Mouse (Mus musculus): Measurements from ENCODE around the gene Pold1. TPM values are rescaled to one million over a fixed set of nuclear protein-coding genes. Genes with fewer than 3 reads are reported as not detected.

The Pold1 gene
- total and polyA plus RNA-seq, 2 experiments, result 2.4 to 6.5 TPM

GRCm38 (mm10) chr7:44497361-44498055, 51.1 kb downstream of the Pold1 start:
- Histone ChIP-seq H3K4me1 (ENCODE audit: control insufficient read depth, insufficient read depth, low read length) (peaks cover 25% of the 10 kb centered on the region), H3K27ac (replicated peaks; ENCODE audit: insufficient read depth, low read depth, low read length) (peak overlapping the region; percentile 72), H3K79me2 (ENCODE audit: control insufficient read depth, insufficient read depth, low read length) (peaks cover 8% of the 10 kb centered on the region; the same call in 1 of the 2 replicates), H3K9ac (ENCODE audit: low read depth, low read length) (no peak overlapping the region), H3K27me3 (ENCODE audit: control insufficient read depth, insufficient read depth, low read length) (no peaks in the 10 kb centered on the region), H3K36me3 (ENCODE audit: control insufficient read depth, insufficient read depth, low read length) (no peaks in the 10 kb centered on the region), H3K4me3 (ENCODE audit: insufficient read depth, low read depth, low read length) (no peak overlapping the region)
- TF ChIP-seq POLR2A (IDR thresholded peaks at IDR 0.05; ENCODE audit: extremely low read depth, insufficient read depth, low read length), result no peak
- no peak for TF ChIP-seq CTCF (IDR thresholded peaks at IDR 0.05; ENCODE audit: low read depth, low read length)
- WGBS, result 27% methylated on average over 10 of the region's 10 CpGs
- DNase-seq (ENCODE audit: extremely low read depth, low read depth, low spot score), result peak; percentile 97

GRCm38 (mm10) chr7:44496771-44497109, 51.9 kb downstream of the Pold1 start:
- H3K9ac ChIP-seq (ENCODE audit: low read depth, low read length), result peak overlapping the region; percentile 45
- H3K36me3 ChIP-seq (ENCODE audit: control insufficient read depth, insufficient read depth, low read length), result no peaks in the 10 kb centered on the region
- TF ChIP-seq POLR2A (IDR thresholded peaks at IDR 0.05; ENCODE audit: extremely low read depth, insufficient read depth, low read length) (no peak), CTCF (IDR thresholded peaks at IDR 0.05; ENCODE audit: low read depth, low read length) (no peak)
- H3K27me3 ChIP-seq (ENCODE audit: control insufficient read depth, insufficient read depth, low read length), result no peaks in the 10 kb centered on the region
- peak overlapping the region; percentile 25 for H3K27ac ChIP-seq (replicated peaks; ENCODE audit: insufficient read depth, low read depth, low read length)
- H3K79me2 ChIP-seq (ENCODE audit: control insufficient read depth, insufficient read depth, low read length), result peaks cover 8% of the 10 kb centered on the region; the same call in 1 of the 2 replicates
- H3K4me1 ChIP-seq (ENCODE audit: control insufficient read depth, insufficient read depth, low read length), result peaks cover 25% of the 10 kb centered on the region
- H3K4me3 ChIP-seq (ENCODE audit: insufficient read depth, low read depth, low read length), result peak overlapping the region; percentile 67
- 2% methylated on average over 26 of the region's 26 CpGs for WGBS
- no peak for DNase-seq (ENCODE audit: extremely low read depth, low read depth, low spot score)

GRCm38 (mm10) chr7:44495992-44496770, 52.5 kb downstream of the Pold1 start, which contains the start of the genes Emc10 and Fam71e1:
TSS of gene Emc10 (minus strand) at chr7:44496529.
TSS of gene Fam71e1 (plus strand) at chr7:44496581.
- no peaks in the 10 kb centered on the region for H3K36me3 ChIP-seq (ENCODE audit: control insufficient read depth, insufficient read depth, low read length)
- under 1% methylated on average over 58 of the region's 58 CpGs for WGBS
- peak within 1 kb of the TSS; percentile 73 for H3K9ac ChIP-seq (ENCODE audit: low read depth, low read length)
- peaks cover 8% of the 10 kb centered on the region; the same call in 1 of the 2 replicates for H3K79me2 ChIP-seq (ENCODE audit: control insufficient read depth, insufficient read depth, low read length)
- peak within 1 kb of the TSS; percentile 77 for H3K27ac ChIP-seq (replicated peaks; ENCODE audit: insufficient read depth, low read depth, low read length)
- TF ChIP-seq CTCF (IDR thresholded peaks at IDR 0.05; ENCODE audit: low read depth, low read length) (no peak), POLR2A (IDR thresholded peaks at IDR 0.05; ENCODE audit: extremely low read depth, insufficient read depth, low read length) (peak; percentile 33; the same call in 1 of the 2 replicates)
- peak within 1 kb of the TSS; percentile 67 for H3K4me3 ChIP-seq (ENCODE audit: insufficient read depth, low read depth, low read length)
- DNase-seq (ENCODE audit: extremely low read depth, low read depth, low spot score), result peak; percentile 91
- H3K27me3 ChIP-seq (ENCODE audit: control insufficient read depth, insufficient read depth, low read length), result no peaks in the 10 kb centered on the region
- peaks cover 25% of the 10 kb centered on the region for H3K4me1 ChIP-seq (ENCODE audit: control insufficient read depth, insufficient read depth, low read length)

GRCm38 (mm10) chr7:44495086-44495485, 53.6 kb downstream of the Pold1 start:
- no peak overlapping the region for H3K4me3 ChIP-seq (ENCODE audit: insufficient read depth, low read depth, low read length)
- no peak overlapping the region for H3K27ac ChIP-seq (replicated peaks; ENCODE audit: insufficient read depth, low read depth, low read length)
- TF ChIP-seq CTCF (IDR thresholded peaks at IDR 0.05; ENCODE audit: low read depth, low read length), result no peak
- H3K79me2 ChIP-seq (ENCODE audit: control insufficient read depth, insufficient read depth, low read length), result peaks cover 8% of the 10 kb centered on the region; the same call in 1 of the 2 replicates
- H3K27me3 ChIP-seq (ENCODE audit: control insufficient read depth, insufficient read depth, low read length), result no peaks in the 10 kb centered on the region
- H3K36me3 ChIP-seq (ENCODE audit: control insufficient read depth, insufficient read depth, low read length), result no peaks in the 10 kb centered on the region
- H3K4me1 ChIP-seq (ENCODE audit: control insufficient read depth, insufficient read depth, low read length), result peaks cover 25% of the 10 kb centered on the region
- 65% methylated on average over 7 of the region's 7 CpGs for WGBS
- H3K9ac ChIP-seq (ENCODE audit: low read depth, low read length), result no peak overlapping the region
- DNase-seq (ENCODE audit: extremely low read depth, low read depth, low spot score), result no peak

- WGBS, result 96% methylated on average over 12 of the region's 12 CpGs
- Histone ChIP-seq H3K36me3 (ENCODE audit: control insufficient read depth, insufficient read depth, low read length) (no peaks in the 10 kb centered on the region), H3K27me3 (ENCODE audit: control insufficient read depth, insufficient read depth, low read length) (no peaks in the 10 kb centered on the region), H3K9ac (ENCODE audit: low read depth, low read length) (no peak overlapping the region), H3K79me2 (ENCODE audit: control insufficient read depth, insufficient read depth, low read length) (peaks cover 8% of the 10 kb centered on the region; the same call in 1 of the 2 replicates), H3K4me3 (ENCODE audit: insufficient read depth, low read depth, low read length) (no peak overlapping the region), H3K27ac (replicated peaks; ENCODE audit: insufficient read depth, low read depth, low read length) (no peak overlapping the region), H3K4me1 (ENCODE audit: control insufficient read depth, insufficient read depth, low read length) (peaks cover 25% of the 10 kb centered on the region)
- DNase-seq (ENCODE audit: extremely low read depth, low read depth, low spot score), result no peak
- TF ChIP-seq POLR2A (IDR thresholded peaks at IDR 0.05; ENCODE audit: extremely low read depth, insufficient read depth, low read length) (no peak), CTCF (IDR thresholded peaks at IDR 0.05; ENCODE audit: low read depth, low read length) (no peak)
Measured at GRCm38 (mm10) chr7:44494681-44495080, 54.0 kb downstream of the Pold1 start.
